Mouse (Mus musculus) bone marrow macrophage, adult 2 months (primary cell): Measurements from ENCODE around the gene Mvp. TPM values are rescaled to one million over a fixed set of nuclear protein-coding genes. Genes with fewer than 3 reads are reported as not detected.

Source experiments
- H3K27ac ChIP-seq: 2 replicates; pipeline ENCODE4 v1.5.1; 2012; ENCODE audit warnings: low read depth, low read length; ENCODE audit not compliant: insufficient read depth
- H3K4me1 ChIP-seq: 2 replicates; pipeline ENCODE4 v1.6.1; 2012; ENCODE audit warnings: low read length; ENCODE audit not compliant: control insufficient read depth, insufficient read depth
- H3K4me3 ChIP-seq: 2 replicates; pipeline ENCODE4 v1.5.1; 2012; ENCODE audit warnings: mild to moderate bottlenecking, low read length, moderate library complexity; ENCODE audit not compliant: insufficient read depth
- CTCF ChIP-seq: IDR thresholded peaks from 2 replicates; pipeline ENCODE4 v1.5.1; 2012; ENCODE audit warnings: low read depth, mild to moderate bottlenecking, low read length, moderate library complexity
- POLR2A ChIP-seq: IDR thresholded peaks from 2 replicates; pipeline ENCODE4 v1.6.1; 2012; ENCODE audit warnings: mild to moderate bottlenecking, low read depth, low read length, borderline replicate concordance
- polyA plus RNA-seq: library from polyadenylated mRNA; stranded (reverse); fragments of >200 nt; gene quantifications from 2 replicates; pipeline ENCODE4 v1.2.4, GENCODE M21; 2012; ENCODE audit not compliant: missing spikeins, insufficient read depth, insufficient read length

The Mvp gene
- polyA plus RNA-seq, 1 experiment, result 96.2 TPM

GRCm38 (mm10) chr7:127013385-127013784 is 1.0 kb downstream of the Mvp start:
- H3K4me3 ChIP-seq, result peak overlapping the region; percentile 95
- TF ChIP-seq CTCF, result no peak
- no peak for TF ChIP-seq POLR2A
- no peak overlapping the region for H3K27ac ChIP-seq
- peaks cover 57% of the 10 kb centered on the region for H3K4me1 ChIP-seq

DNA sequence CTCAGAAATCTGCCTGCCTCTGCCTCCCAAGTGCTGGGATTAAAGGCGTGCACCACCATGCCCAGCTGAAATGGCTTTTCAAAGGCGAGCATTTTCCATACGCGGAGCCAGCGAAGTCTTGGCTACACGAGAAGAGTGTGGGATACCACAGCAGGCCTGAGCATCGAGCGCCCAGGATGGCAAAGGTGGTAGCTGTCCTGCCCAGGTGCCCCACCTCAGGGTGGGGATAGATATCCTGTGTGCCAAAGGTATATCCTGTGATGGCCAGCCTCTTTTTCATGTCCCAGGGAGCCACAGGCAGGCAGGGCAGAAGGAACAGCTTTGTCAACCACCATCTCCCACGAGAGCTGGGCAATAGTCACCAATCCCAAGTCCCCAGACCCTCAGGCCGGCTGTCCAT is 1.6 kb downstream of the Mvp start:
- Histone ChIP-seq H3K4me3 (peak overlapping the region; percentile 95), H3K27ac (no peak overlapping the region), H3K4me1 (peaks cover 62% of the 10 kb centered on the region)
- TF ChIP-seq POLR2A, result no peak

DNA sequence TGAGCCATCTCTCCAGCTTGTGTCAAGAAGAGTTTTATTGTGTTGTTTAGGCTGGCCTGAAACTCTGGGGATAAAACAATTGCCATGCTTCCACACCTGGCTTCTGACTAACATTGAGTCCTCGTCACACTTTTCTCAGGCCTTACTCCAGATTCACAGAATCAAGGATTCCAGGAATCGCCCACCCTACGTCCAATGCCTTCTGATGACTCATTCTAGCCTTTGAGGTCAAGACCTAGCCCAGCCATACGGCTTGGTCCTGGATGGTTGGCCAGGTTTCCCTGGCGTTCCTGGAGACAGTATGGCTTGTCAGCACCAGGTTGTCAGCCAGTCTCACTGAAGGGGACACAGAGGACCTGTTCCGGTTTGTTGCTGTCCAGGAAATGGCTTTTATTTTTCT is 2.0 kb downstream of the Mvp start:
- peaks cover 67% of the 10 kb centered on the region for H3K4me1 ChIP-seq
- H3K4me3 ChIP-seq, result no peak overlapping the region
- TF ChIP-seq CTCF (no peak), POLR2A (no peak)
- H3K27ac ChIP-seq, result no peak overlapping the region

DNA sequence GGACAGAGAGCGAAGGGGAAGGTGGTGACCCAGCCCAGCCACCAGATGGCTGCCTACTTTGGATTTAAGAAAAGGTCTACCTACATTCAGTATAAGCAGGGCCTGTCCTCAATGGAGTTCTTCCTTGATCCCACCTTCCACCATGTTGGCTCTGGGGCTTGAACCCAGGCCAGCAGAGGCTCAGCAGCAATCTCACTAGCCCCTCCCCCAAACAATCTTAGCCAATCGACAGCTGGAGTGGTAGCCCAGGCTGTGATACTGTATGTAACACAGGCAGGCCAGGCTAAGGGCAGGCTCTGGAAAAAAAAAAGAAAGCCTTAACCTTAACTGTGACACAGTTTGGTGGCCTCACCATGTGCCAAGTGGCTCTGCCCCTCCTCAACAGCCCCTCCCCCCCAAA is 2.7 kb downstream of the Mvp start:
- Histone ChIP-seq H3K4me1 (peaks cover 69% of the 10 kb centered on the region), H3K4me3 (no peak overlapping the region), H3K27ac (no peak overlapping the region)
- TF ChIP-seq CTCF (peak; percentile 13; the same call in 1 of the 2 replicates), POLR2A (no peak)

DNA sequence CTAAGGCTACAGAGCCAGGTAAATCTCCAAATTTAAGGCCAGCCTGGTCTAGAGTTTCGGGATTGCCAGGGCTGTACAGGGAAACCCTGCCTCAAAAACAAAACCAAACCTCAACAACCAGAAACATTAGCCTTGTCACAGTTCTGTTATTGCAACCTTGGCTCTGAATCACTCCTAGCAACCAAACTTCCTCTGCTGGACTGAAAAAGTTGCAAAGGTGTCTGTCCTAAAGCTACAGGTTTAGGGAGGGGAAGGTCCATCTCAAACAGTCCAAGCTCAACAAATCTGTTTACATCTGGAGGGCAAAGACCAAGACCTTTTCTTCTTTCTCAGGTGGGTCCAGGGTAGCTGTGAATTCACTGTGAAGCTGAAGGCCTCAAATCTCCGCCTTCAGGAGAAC is 3.4 kb downstream of the Mvp start:
- no peak overlapping the region for H3K4me3 ChIP-seq
- TF ChIP-seq CTCF (no peak), POLR2A (no peak)
- H3K4me1 ChIP-seq, result peaks cover 69% of the 10 kb centered on the region
- H3K27ac ChIP-seq, result peak overlapping the region; percentile 13; the same call in 1 of the 2 replicates

GRCm38 (mm10) chr7:127009307-127010085 is 4.9 kb downstream of the Mvp start:
- TF ChIP-seq CTCF, result no peak
- no peak for TF ChIP-seq POLR2A
- Histone ChIP-seq H3K4me1 (peaks cover 60% of the 10 kb centered on the region), H3K27ac (peak overlapping the region; percentile 91), H3K4me3 (no peak overlapping the region)

GRCm38 (mm10) chr7:127008239-127009019 is 6.0 kb downstream of the Mvp start:
- TF ChIP-seq POLR2A (no peak), CTCF (no peak)
- Histone ChIP-seq H3K4me3 (peak overlapping the region; percentile 18; the same call in 1 of the 2 replicates), H3K27ac (peak overlapping the region; percentile 91), H3K4me1 (peaks cover 59% of the 10 kb centered on the region)

GRCm38 (mm10) chr7:127007313-127008024 is 7.0 kb downstream of the Mvp start:
- TF ChIP-seq CTCF (no peak), POLR2A (no peak)
- Histone ChIP-seq H3K27ac (peak overlapping the region; percentile 91), H3K4me3 (no peak overlapping the region), H3K4me1 (peaks cover 57% of the 10 kb centered on the region)

GRCm38 (mm10) chr7:127004122-127004875 is 10.1 kb downstream of the Mvp start:
- Histone ChIP-seq H3K4me3 (no peak overlapping the region), H3K4me1 (peaks cover 26% of the 10 kb centered on the region), H3K27ac (no peak overlapping the region)
- TF ChIP-seq POLR2A, result no peak
- no peak for TF ChIP-seq CTCF
